Mouse (Mus musculus) liver, embryonic 14 days (tissue): ENCODE data around the gene Dnajc27. TPM values are rescaled to one million over a fixed set of nuclear protein-coding genes. Genes with fewer than 3 reads are reported as not detected.

Source experiments
- polyA plus RNA-seq: library from polyadenylated mRNA; depleted of rRNA; stranded (reverse); fragments of >200 nt; gene quantifications from 2 replicates; pipeline ENCODE4 v1.2.3, GENCODE M21; 2012; rRNA removed

Gene Dnajc27
- polyA plus RNA-seq = 2.0 TPM in 2 replicates

GRCm38 (mm10) chr12:4082132-4083001, at the start of gene Dnajc27:
Gene Dnajc27 (plus strand): TSS chr12:4082583.

DNA sequence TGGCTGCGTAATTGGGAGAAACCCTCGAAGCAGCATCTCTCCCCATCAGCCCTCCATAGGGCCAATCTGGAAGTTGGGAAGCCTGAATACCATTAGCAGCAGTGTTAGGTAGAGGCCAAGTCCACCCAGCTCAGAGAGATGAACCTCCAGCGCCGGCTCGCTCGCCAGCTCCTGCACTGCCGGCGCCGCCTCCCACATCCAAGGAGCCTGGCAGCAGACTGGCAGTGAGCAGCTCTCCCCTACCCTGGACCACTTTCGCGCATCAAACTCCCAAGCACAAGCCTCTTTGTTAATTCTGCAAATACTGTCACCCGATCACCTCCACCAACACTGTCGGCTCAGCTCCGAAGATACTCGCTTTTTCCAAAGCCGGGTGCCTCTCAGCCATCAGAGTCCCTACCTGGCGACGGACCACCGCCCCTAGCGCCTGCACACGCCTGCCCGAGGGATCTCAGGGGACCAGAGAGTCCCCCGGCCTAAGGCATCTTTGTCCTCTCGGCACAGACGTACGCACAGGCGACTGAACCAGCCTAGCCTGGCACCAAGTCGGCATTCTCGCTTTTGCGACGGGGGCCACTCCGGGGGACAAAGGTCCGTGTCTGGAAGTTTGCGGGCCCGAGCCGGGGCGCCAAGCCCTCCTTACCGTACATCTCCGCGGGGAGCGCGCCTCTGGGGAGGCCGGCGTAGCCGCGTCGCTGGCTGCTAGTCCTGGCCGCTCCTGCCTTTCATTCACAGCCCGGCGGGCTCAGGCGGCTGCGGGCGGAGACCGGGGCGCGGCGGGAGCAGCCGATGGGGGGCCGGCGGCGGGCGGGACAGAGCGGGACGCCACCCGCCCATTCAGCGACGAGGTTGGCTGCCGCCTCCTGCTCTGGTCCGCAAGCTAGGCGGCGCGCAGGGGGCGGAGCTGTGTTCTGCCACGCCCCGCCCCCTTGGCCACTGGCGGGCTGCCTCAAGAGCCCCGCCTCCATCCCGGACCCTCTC, 44.0 kb upstream of the Dnajc27 start, which contains the start of gene Efr3b:
Gene Efr3b, minus strand, starts transcription at position 855 of the 981 bp plus-strand sequence.

GRCm38 (mm10) chr12:4132941-4133846, 50.8 kb downstream of the Dnajc27 start, which contains the start of gene Adcy3:
Gene Adcy3 (plus strand): TSS chr12:4133103.

Other genes starting within 250 kb of the Dnajc27 start
- gene Pomc, start 127.6 kb upstream of the Dnajc27 start, polyA plus RNA-seq = 0.33 and 0.40 TPM in 2 replicates
- gene Efr3b, start 43.7 kb upstream of the Dnajc27 start, polyA plus RNA-seq = 0.08 and 0.11 TPM in 2 replicates
- gene Adcy3, start 50.5 kb downstream of the Dnajc27 start, polyA plus RNA-seq = 0.40 and 0.44 TPM in 2 replicates
- gene Ptrhd1, start 151.4 kb downstream of the Dnajc27 start, polyA plus RNA-seq = 2.0 and 2.1 TPM in 2 replicates
- 10.3 and 11.8 TPM in 2 replicates for gene Cenpo, start 151.7 kb downstream of the Dnajc27 start, polyA plus RNA-seq